Mouse (Mus musculus): ENCODE results near the gene Sun5.

DNA sequence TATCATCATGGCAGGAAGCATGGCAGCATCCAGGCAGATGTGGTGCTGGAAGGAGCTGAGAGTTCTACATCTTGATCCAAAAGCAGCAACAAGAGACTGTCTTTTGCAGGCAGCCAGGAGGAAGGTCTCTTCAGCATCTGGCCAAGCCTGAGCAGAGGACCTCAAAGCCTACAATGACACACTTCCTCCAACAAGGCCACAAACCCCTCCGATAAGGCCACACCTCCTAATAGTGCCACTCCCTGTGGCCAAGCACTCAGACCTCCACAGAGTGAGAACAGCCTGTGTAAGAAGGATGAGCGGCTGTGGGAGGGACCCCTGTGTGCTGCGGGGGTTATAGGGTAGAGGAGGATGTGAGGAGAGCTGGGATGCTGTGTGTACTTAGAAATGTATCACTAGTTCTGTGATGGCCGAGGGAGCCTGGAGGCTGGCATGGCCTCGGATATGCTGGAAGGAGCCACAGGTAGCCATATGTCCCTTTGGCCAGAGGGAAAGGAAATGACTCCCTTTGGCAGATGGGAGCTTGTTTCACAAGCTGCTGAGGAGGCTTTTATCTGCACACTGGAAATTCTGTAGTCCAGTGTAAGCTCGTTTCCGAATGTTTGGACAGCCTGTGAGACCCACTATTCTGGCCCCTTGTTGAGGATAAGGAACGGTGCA is 43.6 kb downstream of the Sun5 start:
- no peak for TF ChIP-seq POLR2A (IDR thresholded peaks at IDR 0.05; ENCODE audit: borderline replicate concordance, extremely low read depth, low read depth, low read length)
- TF ChIP-seq CTCF (IDR thresholded peaks at IDR 0.05; ENCODE audit: insufficient read depth, low read length) = no peak
